Mouse (Mus musculus): ENCODE results near the gene Pramel5. TPM values are rescaled to one million over a fixed set of nuclear protein-coding genes. Genes with fewer than 3 reads are reported as not detected.

Pramel5 gene
- not detected in 2 replicates for total RNA-seq (2023)

GRCm38 (mm10) chr4:144280388-144280787 lies at the start of gene Pramel5:
Pramel5 (minus strand) TSS chr4:144280488.

GRCm38 (mm10) chr4:144329949-144330348 lies 49.7 kb upstream of the Pramel5 start, which contains the start of gene Gm13128:
Gm13128 (plus strand) TSS chr4:144330249.

Other genes with a start within 250 kb of the Pramel5 start
- not detected in 2 replicates for gene Pramel4, start 221.4 kb downstream of the Pramel5 start, total RNA-seq (2023)
- gene Gm13102, start 174.0 kb downstream of the Pramel5 start, total RNA-seq (2023) = not detected in 2 replicates
- gene Oog3, start 117.8 kb downstream of the Pramel5 start, total RNA-seq (2023) = not detected in 2 replicates
- gene Oog2, start 89.8 kb downstream of the Pramel5 start, total RNA-seq (2023) = not detected in 2 replicates
- not detected in 2 replicates for gene C87977, start 67.2 kb downstream of the Pramel5 start, total RNA-seq (2023)
- gene Gm13128, start 49.8 kb upstream of the Pramel5 start, total RNA-seq (2023) = not detected in 2 replicates
- not detected in 2 replicates for gene Gm13119, start 77.5 kb upstream of the Pramel5 start, total RNA-seq (2023)
- not detected in 2 replicates for gene Pramef20, start 97.4 kb upstream of the Pramel5 start, total RNA-seq (2023)
- gene Pramef12, start 128.0 kb upstream of the Pramel5 start, total RNA-seq (2023) = not detected in 2 replicates
- not detected in 2 replicates for gene 1700012P22Rik, start 158.3 kb upstream of the Pramel5 start, total RNA-seq (2023)
- gene Gm9944, start 172.8 kb upstream of the Pramel5 start, total RNA-seq (2023) = not detected in 2 replicates
- not detected in 2 replicates for gene Aadacl3, start 183.3 kb upstream of the Pramel5 start, total RNA-seq (2023)
- not detected in 2 replicates for gene 9430007A20Rik, start 239.3 kb upstream of the Pramel5 start, total RNA-seq (2023)

Measured in neutrophil, adult 65 days (primary cell).